Mouse (Mus musculus) embryonic facial prominence, embryonic 14.5 days (tissue): ENCODE measurements around the gene Tmem206. TPM values are rescaled to one million over a fixed set of nuclear protein-coding genes. Genes with fewer than 3 reads are reported as not detected.
A peak's percentile ranks its signal among the peaks of the same experiment; 100 is the strongest.

Experiments
- ATAC-seq: fragments of 200-750 bp; cut with Nextera tagmentation; 2 replicates; pipeline ENCODE4 v1.8.0; 2017; ENCODE audit warnings: low read depth, moderate number of reproducible peaks, moderate TSS enrichment
- DNase-seq: peaks from one replicate; pipeline ENCODE4 v3.0.0-alpha.2; 2015; ENCODE audit warnings: low spot score
- H3K27ac ChIP-seq: fragments of 300-500 bp; sonication (generic); replicated peaks from 2 replicates; pipeline ENCODE4 v1.5.1; 2014; ENCODE audit warnings: low read depth, mild to moderate bottlenecking, low read length, moderate library complexity
- H3K27me3 ChIP-seq: fragments of 300-500 bp; sonication (generic); replicated peaks from 2 replicates; pipeline ENCODE4 v1.6.1; 2014; ENCODE audit warnings: low read length; ENCODE audit not compliant: control insufficient read depth, insufficient read depth
- H3K36me3 ChIP-seq: fragments of 300-500 bp; sonication (generic); 2 replicates; pipeline ENCODE4 v1.6.1; 2014; ENCODE audit warnings: low read length, mixed read lengths; ENCODE audit not compliant: control insufficient read depth, insufficient read depth
- H3K4me1 ChIP-seq: fragments of 300-500 bp; sonication (generic); 2 replicates; pipeline ENCODE4 v1.6.1; 2014; ENCODE audit warnings: antibody characterized with exemption, low read length; ENCODE audit not compliant: control insufficient read depth, insufficient read depth
- H3K4me2 ChIP-seq: fragments of 300-500 bp; sonication (generic); 2 replicates; pipeline ENCODE4 v1.6.1; 2014; ENCODE audit warnings: low read depth, mild to moderate bottlenecking, low read length, moderate library complexity, mixed read lengths
- H3K4me3 ChIP-seq: fragments of 300-500 bp; sonication (generic); 2 replicates; pipeline ENCODE4 v1.5.1; 2014; ENCODE audit warnings: low read depth, mild to moderate bottlenecking, low read length
- H3K9ac ChIP-seq: fragments of 300-500 bp; sonication (generic); 2 replicates; pipeline ENCODE4 v1.6.1; 2014; ENCODE audit warnings: low read depth, mild to moderate bottlenecking, low read length, moderate library complexity, mixed read lengths
- H3K9me3 ChIP-seq: fragments of 300-500 bp; sonication (generic); 2 replicates; pipeline ENCODE4 v1.6.1; 2016; ENCODE audit warnings: low read length; ENCODE audit not compliant: control insufficient read depth
- WGBS: fragments of 180-500 bp; shearing (Covaris S2); extraction: QIAGEN DNeasy Blood & Tissue Kit; methylation state at CpG from one replicate; pipeline ENCODE4 v1.1.7; 2014; 5-methylcytosine and 5-hydroxymethylcytosine counted together
- polyA plus RNA-seq: library from polyadenylated mRNA; unstranded; fragments of >200 nt; fragmentation: Nextera tagmentation; extraction: Ambion mirVana; gene quantifications from 2 replicates; pipeline ENCODE4 v1.2.1, GENCODE M21; 2014

The Tmem206 gene
- polyA plus RNA-seq, 1 experiment from 2014 or later: 16.4 TPM

GRCm38 (mm10) chr1:191328019-191328441 is 2.3 kb downstream of the Tmem206 start:
- 83% methylated on average over 8 of the region's 8 CpGs for WGBS
- peaks cover 10% of the 10 kb centered on the region for H3K4me1 ChIP-seq

GRCm38 (mm10) chr1:191330356-191330755 is 4.6 kb downstream of the Tmem206 start:
- no peak for ATAC-seq
- no peak for DNase-seq
- Histone ChIP-seq H3K4me3 (no peak overlapping the region), H3K36me3 (peaks cover 14% of the 10 kb centered on the region; the same call in 1 of the 2 replicates), H3K4me2 (no peak overlapping the region), H3K9me3 (no peaks in the 10 kb centered on the region), H3K9ac (no peak overlapping the region), H3K27ac (no peak overlapping the region), H3K27me3 (no peaks in the 10 kb centered on the region), H3K4me1 (peaks cover 10% of the 10 kb centered on the region)
- WGBS: 84% methylated on average over 4 of the region's 4 CpGs

More at GRCm38 (mm10) chr1:191328019-191328441, 2.3 kb downstream of the Tmem206 start:
- ATAC-seq: no peak
- no peaks in the 10 kb centered on the region for H3K27me3 ChIP-seq
- H3K4me2 ChIP-seq: no peak overlapping the region
- no peak overlapping the region for H3K4me3 ChIP-seq
- no peaks in the 10 kb centered on the region for H3K9me3 ChIP-seq
- H3K36me3 ChIP-seq: peaks cover 6% of the 10 kb centered on the region; the same call in 1 of the 2 replicates
- no peak overlapping the region for H3K27ac ChIP-seq
- no peak overlapping the region for H3K9ac ChIP-seq
- no peak for DNase-seq

- ATAC-seq (no peak), DNase-seq (no peak)
- H3K9ac ChIP-seq: no peak overlapping the region
- no peaks in the 10 kb centered on the region for H3K4me1 ChIP-seq
- H3K36me3 ChIP-seq: peaks cover 36% of the 10 kb centered on the region
- WGBS: 85% methylated on average over 5 of the region's 5 CpGs
- no peaks in the 10 kb centered on the region for H3K27me3 ChIP-seq
- H3K27ac ChIP-seq: no peak overlapping the region
- no peak overlapping the region for H3K4me3 ChIP-seq
- H3K9me3 ChIP-seq: no peaks in the 10 kb centered on the region
- H3K4me2 ChIP-seq: no peak overlapping the region
Measured at GRCm38 (mm10) chr1:191334500-191334899, 8.8 kb downstream of the Tmem206 start.

GRCm38 (mm10) chr1:191339876-191340275 is 14.2 kb downstream of the Tmem206 start:
- Histone ChIP-seq H3K4me2 (no peak overlapping the region), H3K9me3 (no peaks in the 10 kb centered on the region), H3K27ac (no peak overlapping the region), H3K27me3 (no peaks in the 10 kb centered on the region), H3K9ac (no peak overlapping the region), H3K4me3 (no peak overlapping the region), H3K36me3 (peaks cover 54% of the 10 kb centered on the region), H3K4me1 (no peaks in the 10 kb centered on the region)
- DNase-seq (no peak), ATAC-seq (no peak)
- 100% methylated on average over 2 of the region's 2 CpGs for WGBS

- Histone ChIP-seq H3K4me1 (no peaks in the 10 kb centered on the region), H3K4me2 (no peak overlapping the region), H3K4me3 (no peak overlapping the region), H3K27me3 (no peaks in the 10 kb centered on the region), H3K27ac (no peak overlapping the region), H3K9ac (no peak overlapping the region), H3K9me3 (no peaks in the 10 kb centered on the region), H3K36me3 (peaks cover 60% of the 10 kb centered on the region)
- ATAC-seq: 0 out of 2 replicates have a peak, but pooled peaks have one; percentile 26
- 83% methylated on average over 4 of the region's 4 CpGs for WGBS
- DNase-seq: no peak
Measured at GRCm38 (mm10) chr1:191340530-191340929, 14.8 kb downstream of the Tmem206 start.

- 82% methylated on average over 8 of the region's 8 CpGs for WGBS
- H3K9ac ChIP-seq: no peak overlapping the region
- DNase-seq (no peak), ATAC-seq (no peak)
- H3K27me3 ChIP-seq: no peaks in the 10 kb centered on the region
- H3K4me1 ChIP-seq: no peaks in the 10 kb centered on the region
- H3K4me3 ChIP-seq: no peak overlapping the region
- H3K36me3 ChIP-seq: peaks cover 49% of the 10 kb centered on the region
- no peaks in the 10 kb centered on the region for H3K9me3 ChIP-seq
- H3K4me2 ChIP-seq: no peak overlapping the region
- H3K27ac ChIP-seq: no peak overlapping the region
Measured at GRCm38 (mm10) chr1:191347602-191348001, 21.9 kb downstream of the Tmem206 start.

GRCm38 (mm10) chr1:191348592-191348991 is 22.9 kb downstream of the Tmem206 start:
- no peaks in the 10 kb centered on the region for H3K4me1 ChIP-seq
- ATAC-seq (no peak), DNase-seq (no peak)
- no peaks in the 10 kb centered on the region for H3K27me3 ChIP-seq
- H3K4me2 ChIP-seq: no peak overlapping the region
- WGBS: 80% methylated on average over 2 of the region's 2 CpGs
- no peak overlapping the region for H3K9ac ChIP-seq
- no peak overlapping the region for H3K27ac ChIP-seq
- H3K9me3 ChIP-seq: no peaks in the 10 kb centered on the region
- peaks cover 50% of the 10 kb centered on the region for H3K36me3 ChIP-seq
- no peak overlapping the region for H3K4me3 ChIP-seq

GRCm38 (mm10) chr1:191348996-191349395 is 23.3 kb downstream of the Tmem206 start:
- Histone ChIP-seq H3K9me3 (no peaks in the 10 kb centered on the region), H3K4me3 (no peak overlapping the region), H3K27ac (no peak overlapping the region), H3K36me3 (peaks cover 53% of the 10 kb centered on the region), H3K4me1 (peaks cover 2% of the 10 kb centered on the region; the same call in 1 of the 2 replicates), H3K27me3 (no peaks in the 10 kb centered on the region), H3K4me2 (no peak overlapping the region), H3K9ac (no peak overlapping the region)
- DNase-seq (peak; percentile 20), ATAC-seq (no peak; the same call in 1 of the 2 replicates)
- WGBS: 59% methylated on average over 5 of the region's 5 CpGs

GRCm38 (mm10) chr1:191349486-191350037 is 23.9 kb downstream of the Tmem206 start:
- 68% methylated on average over 23 of the region's 23 CpGs for WGBS
- Histone ChIP-seq H3K9me3 (no peaks in the 10 kb centered on the region), H3K4me3 (no peak overlapping the region), H3K4me2 (no peak overlapping the region), H3K27ac (no peak overlapping the region), H3K27me3 (no peaks in the 10 kb centered on the region), H3K4me1 (peaks cover 5% of the 10 kb centered on the region; the same call in 1 of the 2 replicates), H3K9ac (no peak overlapping the region), H3K36me3 (peaks cover 58% of the 10 kb centered on the region)
- DNase-seq (no peak), ATAC-seq (no peak)
